Mouse (Mus musculus): ENCODE measurements around the gene Grin2b.

GRCm38 (mm10) chr6:135791412-135791811, 381.9 kb downstream of the Grin2b start:
- TF ChIP-seq CTCF (IDR thresholded peaks at IDR 0.05; ENCODE audit: low read depth, low read length) (no peak), POLR2A (IDR thresholded peaks at IDR 0.05; ENCODE audit: extremely low read depth, insufficient read depth, low read length) (no peak)
